Mouse (Mus musculus) MEL (cell line): Measurements from ENCODE around the gene Yeats4. TPM values are rescaled to one million over a fixed set of nuclear protein-coding genes. Genes with fewer than 3 reads are reported as not detected.
A peak's percentile ranks its signal among the peaks of the same experiment; 100 is the strongest.

Experiments used
- DNase-seq: peaks from one replicate; pipeline ENCODE4 v3.0.0; 2011; ENCODE audit warnings: low read depth, low spot score
- H3K27ac ChIP-seq: 2 replicates; pipeline ENCODE4 v1.5.1; 2012; ENCODE audit warnings: low read depth, mild to moderate bottlenecking, control low read depth, low read length, moderate library complexity; ENCODE audit not compliant: control insufficient read depth
- H3K27me3 ChIP-seq, 2 experiments: fragments of 150-350 bp in 1 of 2; sonication (generic) in 1 of 2; 2 replicates each; pipeline ENCODE4 v1.6.1; 2012; ENCODE audit warnings: low read length in 2 of 2, mild to moderate bottlenecking in 2 of 2, improper control_type of control experiment in 1 of 2, moderate library complexity in 1 of 2; ENCODE audit not compliant: insufficient read depth in 2 of 2, control insufficient read depth in 1 of 2
- H3K36me3 ChIP-seq, 2 experiments: 2 replicates each; pipeline ENCODE4 v1.6.1; 2012 to 2014; ENCODE audit warnings: low read length in 2 of 2, improper control_type of control experiment in 1 of 2, inconsistent platforms in 1 of 2, mild to moderate bottlenecking in 1 of 2; ENCODE audit not compliant: insufficient read depth in 2 of 2, control insufficient read depth in 1 of 2
- H3K4me1 ChIP-seq, 2 experiments: fragments of 150-350 bp in 1 of 2; sonication (generic) in 1 of 2; 2 replicates each; pipeline ENCODE4 v1.6.1; 2012; ENCODE audit warnings: low read length in 2 of 2, improper control_type of control experiment in 1 of 2, mild to moderate bottlenecking in 1 of 2; ENCODE audit not compliant: insufficient read depth in 2 of 2, control insufficient read depth in 1 of 2
- H3K4me3 ChIP-seq, 2 experiments: fragments of 150-350 bp in 1 of 2; sonication (generic) in 1 of 2; 2 replicates each; pipeline ENCODE4 v1.5.1; 2012; ENCODE audit warnings: low read depth in 2 of 2, low read length in 2 of 2, mild to moderate bottlenecking in 2 of 2, moderate library complexity in 2 of 2, control low read depth in 1 of 2, improper control_type of control experiment in 1 of 2; ENCODE audit not compliant: control insufficient read depth in 1 of 2, insufficient read depth in 1 of 2
- H3K79me2 ChIP-seq: 2 replicates; pipeline ENCODE4 v1.6.1; 2012; ENCODE audit warnings: mild to moderate bottlenecking, low read length, moderate library complexity; ENCODE audit not compliant: control insufficient read depth, poor library complexity, insufficient read depth
- H3K9ac ChIP-seq: 2 replicates; pipeline ENCODE4 v1.6.1; 2012; ENCODE audit warnings: low read depth, mild to moderate bottlenecking, control low read depth, low read length, moderate library complexity; ENCODE audit not compliant: control insufficient read depth, poor library complexity, severe bottlenecking
- H3K9me3 ChIP-seq: fragments of 150-350 bp; sonication (generic); replicated peaks from 2 replicates; pipeline ENCODE4 v1.6.1; 2012; ENCODE audit warnings: mild to moderate bottlenecking, low read length, improper control_type of control experiment, moderate library complexity; ENCODE audit not compliant: insufficient read depth
- BHLHE40 ChIP-seq: IDR thresholded peaks from 2 replicates; pipeline ENCODE4 v1.6.1; 2012; ENCODE audit warnings: low read depth, mild to moderate bottlenecking, inconsistent platforms, low read length, improper control_type of control experiment, borderline replicate concordance
- CHD2 ChIP-seq: IDR thresholded peaks from 2 replicates; pipeline ENCODE4 v1.6.1; 2011; ENCODE audit warnings: low read length, improper control_type of control experiment
- CTCF ChIP-seq, 3 experiments: IDR thresholded peaks in 2 of 3; conservative IDR thresholded peaks in 1 of 3; 2 replicates each; pipeline ENCODE4 v1.5.1; 2011 to 2012; ENCODE audit warnings: low read length in 3 of 3, low read depth in 2 of 3, mild to moderate bottlenecking in 2 of 3, improper control_type of control experiment in 1 of 3, inconsistent platforms in 1 of 3, mixed read lengths in 1 of 3, moderate library complexity in 1 of 3; ENCODE audit not compliant: control insufficient read depth in 1 of 3, insufficient read depth in 1 of 3, poor library complexity in 1 of 3, severe bottlenecking in 1 of 3
- E2F4 ChIP-seq: IDR thresholded peaks from 2 replicates; pipeline ENCODE4 v1.6.1; 2011; ENCODE audit warnings: low read depth, low read length, improper control_type of control experiment, borderline replicate concordance
- ELF1 ChIP-seq: IDR thresholded peaks from 2 replicates; pipeline ENCODE4 v1.6.1; 2014; ENCODE audit warnings: low read depth, mild to moderate bottlenecking, inconsistent platforms, low read length, improper control_type of control experiment, moderate library complexity
- EP300 ChIP-seq, 2 experiments: IDR thresholded peaks; 2 replicates each; pipeline ENCODE4 v1.6.1; 2011; ENCODE audit warnings: improper control_type of control experiment in 2 of 2, low read length in 2 of 2, low read depth in 1 of 2, mild to moderate bottlenecking in 1 of 2
- GABPA ChIP-seq: IDR thresholded peaks from 2 replicates; pipeline ENCODE4 v1.6.1; 2012; ENCODE audit warnings: low read depth, mild to moderate bottlenecking, inconsistent platforms, low read length, improper control_type of control experiment, moderate library complexity
- GATA1 ChIP-seq: IDR thresholded peaks from 2 replicates; pipeline ENCODE4 v1.6.1; 2011; ENCODE audit warnings: low read depth, low read length, improper control_type of control experiment
- HCFC1 ChIP-seq: IDR thresholded peaks from 2 replicates; pipeline ENCODE4 v1.6.1; 2012; ENCODE audit warnings: low read depth, mild to moderate bottlenecking, inconsistent platforms, low read length, improper control_type of control experiment, moderate library complexity
- JUND ChIP-seq: IDR thresholded peaks from 2 replicates; pipeline ENCODE4 v1.6.1; 2011; ENCODE audit warnings: low read depth, mild to moderate bottlenecking, improper control_type of control experiment, low read length
- MAFK ChIP-seq: IDR thresholded peaks from 2 replicates; pipeline ENCODE4 v1.6.1; 2011; ENCODE audit warnings: low read depth, mild to moderate bottlenecking, low read length, improper control_type of control experiment, borderline replicate concordance
- MAZ ChIP-seq: IDR thresholded peaks from 2 replicates; pipeline ENCODE4 v1.6.1; 2012; ENCODE audit warnings: low read depth, mild to moderate bottlenecking, inconsistent platforms, low read length, improper control_type of control experiment
- MEF2A ChIP-seq: IDR thresholded peaks from 2 replicates; pipeline ENCODE4 v1.6.1; 2014; ENCODE audit warnings: low read depth, mild to moderate bottlenecking, inconsistent platforms, low read length, improper control_type of control experiment; ENCODE audit not compliant: poor library complexity, insufficient replicate concordance, severe bottlenecking; ENCODE audit errors: extremely low read depth
- MYC ChIP-seq: IDR thresholded peaks from 2 replicates; pipeline ENCODE4 v1.6.1; 2011; ENCODE audit warnings: low read depth, mild to moderate bottlenecking, low read length, improper control_type of control experiment, moderate library complexity
- POLR2AphosphoS2 ChIP-seq: IDR thresholded peaks from 2 replicates; pipeline ENCODE4 v1.6.1; 2011; ENCODE audit warnings: low read length, improper control_type of control experiment
- RAD21 ChIP-seq: IDR thresholded peaks from 2 replicates; pipeline ENCODE4 v1.6.1; 2011; ENCODE audit warnings: mild to moderate bottlenecking, low read depth, low read length, improper control_type of control experiment
- RCOR1 ChIP-seq: IDR thresholded peaks from 2 replicates; pipeline ENCODE4 v1.6.1; 2012; ENCODE audit warnings: low read depth, mild to moderate bottlenecking, inconsistent platforms, low read length, improper control_type of control experiment
- SMC3 ChIP-seq: IDR thresholded peaks from 2 replicates; pipeline ENCODE4 v1.6.1; 2011; ENCODE audit warnings: low read depth, low read length, improper control_type of control experiment
- TBP ChIP-seq: IDR thresholded peaks from 2 replicates; pipeline ENCODE4 v1.8.0; 2011; ENCODE audit warnings: low read depth, low read length, improper control_type of control experiment
- TCF12 ChIP-seq: IDR thresholded peaks from 2 replicates; pipeline ENCODE4 v1.6.1; 2014; ENCODE audit warnings: low read depth, mild to moderate bottlenecking, inconsistent platforms, low read length, improper control_type of control experiment, moderate library complexity
- USF1 ChIP-seq: IDR thresholded peaks from 2 replicates; pipeline ENCODE4 v1.6.1; 2014; ENCODE audit warnings: low read depth, mild to moderate bottlenecking, inconsistent platforms, low read length, improper control_type of control experiment, moderate library complexity
- ZC3H11A ChIP-seq: IDR thresholded peaks from 2 replicates; pipeline ENCODE4 v1.6.1; 2012; ENCODE audit warnings: low read depth, mild to moderate bottlenecking, inconsistent platforms, low read length, improper control_type of control experiment
- ZKSCAN1 ChIP-seq: IDR thresholded peaks from 2 replicates; pipeline ENCODE4 v1.6.1; 2012; ENCODE audit warnings: low read depth, mild to moderate bottlenecking, inconsistent platforms, low read length, improper control_type of control experiment, moderate library complexity
- ZNF384 ChIP-seq: IDR thresholded peaks from 2 replicates; pipeline ENCODE4 v1.6.1; 2012; ENCODE audit warnings: low read depth, mild to moderate bottlenecking, inconsistent platforms, low read length, improper control_type of control experiment
- polyA plus RNA-seq, 2 experiments: library from polyadenylated mRNA; stranded (reverse) in 1 of 2; unstranded in 1 of 2; fragments of >175 nt in 1 of 2; fragments of >200 nt in 1 of 2; gene quantifications; 2 replicates each; pipeline versions ENCODE4 v1.2.1 to v1.2.4; 2012; ENCODE audit warnings: low replicate concordance in 2 of 2, low read depth in 1 of 2; ENCODE audit not compliant: insufficient read length in 2 of 2, insufficient read depth in 1 of 2, missing spikeins in 1 of 2
- total RNA-seq: library from RNA; depleted of rRNA; stranded (reverse); fragments of 300-350 nt; gene quantifications from 2 replicates; pipeline ENCODE4 v1.2.3, GENCODE M21; 2012

The Yeats4 gene
- total and polyA plus RNA-seq, 3 experiments = 61.8 to 106 TPM; not detected in 1

DNA sequence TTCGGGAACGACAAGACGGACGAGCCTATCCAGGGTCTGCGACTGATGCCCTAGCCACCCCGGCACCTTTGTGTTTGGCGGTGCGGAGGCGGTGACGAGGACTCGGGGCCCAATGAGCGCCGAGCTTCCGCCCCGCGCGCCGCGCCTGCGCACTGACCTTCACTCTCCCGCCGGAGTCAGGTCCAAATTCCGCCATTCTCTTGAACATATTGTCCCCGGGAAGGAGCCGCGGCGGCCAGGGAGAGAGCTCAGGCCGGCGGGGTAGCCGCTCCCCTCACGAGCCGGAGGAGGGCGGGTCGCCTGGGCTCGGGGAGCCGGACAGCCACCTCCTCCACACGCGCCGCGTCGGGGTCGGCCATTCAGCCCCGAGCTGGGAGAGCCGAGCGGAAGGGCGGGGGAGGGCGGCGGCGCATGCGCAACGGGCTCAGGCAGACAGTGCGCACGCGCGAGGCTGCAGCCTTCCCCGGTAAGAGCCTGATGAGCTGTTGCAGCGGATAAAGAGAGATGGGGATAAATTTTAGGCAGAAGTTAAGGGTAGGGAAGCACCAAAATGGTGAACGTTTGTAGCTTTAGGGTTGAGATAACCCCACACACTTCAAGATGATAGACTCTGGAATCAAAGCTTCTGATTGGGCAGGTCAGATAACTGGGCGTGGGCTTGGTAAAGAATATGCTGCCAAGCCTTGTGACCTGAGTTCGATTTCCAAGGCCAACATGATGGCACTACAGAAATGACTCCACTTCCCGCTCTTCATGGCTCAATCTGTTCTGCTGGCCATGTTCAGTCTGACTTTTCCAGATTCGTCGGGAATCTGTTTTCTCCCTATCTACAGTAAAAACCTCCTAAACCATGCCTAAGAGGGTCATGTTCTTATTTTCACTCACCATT, at the start of gene Yeats4 (continued):
- TF ChIP-seq JUND = no peak
- TF ChIP-seq SMC3 = no peak
- TF ChIP-seq TCF12 = peak; percentile 60
- no peak for TF ChIP-seq GABPA
- TF ChIP-seq E2F4 = 0 out of 2 replicates have a peak, but pooled peaks have one; percentile 67

- H3K27me3 ChIP-seq = no peaks in the 10 kb centered on the region; a peak in 1 of 4 replicates
- no peaks in the 10 kb centered on the region for H3K79me2 ChIP-seq
- no peak overlapping the region for H3K4me3 ChIP-seq
- peak; percentile 71 for TF ChIP-seq SMC3
- peak; percentile 46 for TF ChIP-seq ZC3H11A
- TF ChIP-seq RAD21 = peak; percentile 68
- no peak for TF ChIP-seq POLR2AphosphoS2
- TF ChIP-seq CHD2 = no peak
- TF ChIP-seq MYC = no peak
- peak in 2 of 3 experiments; percentile 18 to 57; a peak in 2 of 6 replicates for TF ChIP-seq CTCF (IDR thresholded peaks at IDR 0.05 in 2 of 3, conservative IDR thresholded peaks at IDR 0.05 in 1 of 3; ENCODE audit: control insufficient read depth in 1 of 3, insufficient read depth in 1 of 3, low read depth in 2 of 3, low read length in 3 of 3, poor library complexity in 1 of 3, severe bottlenecking in 1 of 3)
- TF ChIP-seq MEF2A = no peak
- H3K4me1 ChIP-seq = no peaks in the 10 kb centered on the region
- no peak overlapping the region for H3K27ac ChIP-seq
- peak; percentile 38 for DNase-seq
- no peaks in the 10 kb centered on the region for H3K9me3 ChIP-seq
- H3K36me3 ChIP-seq = no peaks in the 10 kb centered on the region
- no peak overlapping the region for H3K9ac ChIP-seq
These were observed 47.7 kb upstream of the Yeats4 start for GRCm38 (mm10) chr10:117272023-117272422.

DNA sequence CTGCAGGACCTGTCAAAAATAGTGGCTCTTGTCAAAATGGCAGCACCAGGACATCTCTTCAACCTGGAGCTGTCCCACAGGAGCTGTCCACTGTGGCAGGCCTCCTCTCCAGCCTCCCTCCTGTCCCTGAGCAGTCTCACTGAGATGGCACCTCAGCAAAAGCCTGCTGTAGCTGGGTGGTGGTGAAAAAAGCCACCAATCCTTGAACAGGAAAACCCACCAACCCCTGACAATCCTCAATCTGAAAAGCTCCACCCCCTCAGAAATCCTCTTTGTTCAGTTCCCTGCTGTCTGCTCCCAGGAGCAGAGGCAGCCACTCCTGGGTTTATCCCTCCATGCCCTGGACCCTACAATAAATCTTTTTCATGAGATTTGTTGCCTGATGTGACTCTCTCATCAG, 35.6 kb upstream of the Yeats4 start:
- no peaks in the 10 kb centered on the region for H3K36me3 ChIP-seq
- no peaks in the 10 kb centered on the region for H3K4me1 ChIP-seq
- H3K79me2 ChIP-seq = no peaks in the 10 kb centered on the region
- no peak overlapping the region for H3K9ac ChIP-seq
- TF ChIP-seq RAD21 (no peak), CHD2 (no peak), MAZ (no peak), TBP (no peak), HCFC1 (no peak), GATA1 (no peak), ZC3H11A (no peak), ELF1 (no peak), USF1 (no peak), MAFK (no peak), ZKSCAN1 (no peak), ZNF384 (no peak), SMC3 (no peak), RCOR1 (no peak), EP300 (IDR thresholded peaks at IDR 0.05; ENCODE audit: low read depth in 1 of 2, low read length in 2 of 2) (no peak), E2F4 (no peak), BHLHE40 (no peak)
- H3K27me3 ChIP-seq = peaks cover 2 to 3% of the 10 kb centered on the region in 2 experiments; a peak in 2 of 4 replicates
- H3K9me3 ChIP-seq = no peaks in the 10 kb centered on the region
- DNase-seq = no peak
- H3K4me3 ChIP-seq = no peak overlapping the region
- no peak overlapping the region for H3K27ac ChIP-seq
